Mouse (Mus musculus) erythroblast, embryonic 14.5 days (primary cell): ENCODE results near the gene Spns2. TPM values are rescaled to one million over a fixed set of nuclear protein-coding genes. Genes with fewer than 3 reads are reported as not detected.

Experiments
- H3K27me3 ChIP-seq: 2 replicates; pipeline ENCODE4 v1.6.1; 2012; ENCODE audit warnings: inconsistent platforms; ENCODE audit not compliant: control insufficient read depth
- H3K36me3 ChIP-seq: 2 replicates; pipeline ENCODE4 v1.6.1; 2012; ENCODE audit warnings: mild to moderate bottlenecking, inconsistent platforms; ENCODE audit not compliant: control insufficient read depth
- H3K4me1 ChIP-seq: 2 replicates; pipeline ENCODE4 v1.6.1; 2012; ENCODE audit warnings: inconsistent platforms; ENCODE audit not compliant: control insufficient read depth
- H3K4me3 ChIP-seq: replicated peaks from 2 replicates; pipeline ENCODE3; 2012; ENCODE audit warnings: moderate library complexity, mild to moderate bottlenecking, inconsistent platforms
- H3K9me3 ChIP-seq: 2 replicates; pipeline ENCODE4 v1.6.1; 2012; ENCODE audit warnings: low read length, inconsistent platforms, mixed read lengths; ENCODE audit not compliant: control insufficient read depth
- GATA1 ChIP-seq: IDR thresholded peaks from 2 replicates; pipeline ENCODE4 v1.6.1; 2012; ENCODE audit warnings: low read length, inconsistent platforms, mixed read lengths
- TAL1 ChIP-seq: IDR thresholded peaks from 3 replicates; pipeline ENCODE4 v1.6.1; 2012; ENCODE audit warnings: low read length, inconsistent platforms, mixed read lengths
- polyA plus RNA-seq: library from polyadenylated mRNA; stranded (reverse); fragments of >175 nt; gene quantifications from 2 replicates; pipeline ENCODE4 v1.2.3, GENCODE M21; 2012

Spns2 gene
- polyA plus RNA-seq, 1 experiment = 0.10 TPM

GRCm38 (mm10) chr11:72478228-72478627, 11.5 kb downstream of the Spns2 start:
- H3K36me3 ChIP-seq = no peaks in the 10 kb centered on the region
- TF ChIP-seq GATA1 = no peak
- TF ChIP-seq TAL1 = no peak
- no peak overlapping the region for H3K4me3 ChIP-seq
- peaks cover 63% of the 10 kb centered on the region for H3K4me1 ChIP-seq
- no peaks in the 10 kb centered on the region for H3K27me3 ChIP-seq
- no peaks in the 10 kb centered on the region for H3K9me3 ChIP-seq

- Histone ChIP-seq H3K4me1 (peaks cover 59% of the 10 kb centered on the region), H3K36me3 (no peaks in the 10 kb centered on the region)
Observed at GRCm38 (mm10) chr11:72477653-72478052, 12.1 kb downstream of the Spns2 start.

GRCm38 (mm10) chr11:72477182-72477581, 12.5 kb downstream of the Spns2 start:
- no peaks in the 10 kb centered on the region for H3K9me3 ChIP-seq
- H3K4me3 ChIP-seq = no peak overlapping the region
- H3K4me1 ChIP-seq = peaks cover 57% of the 10 kb centered on the region
- H3K36me3 ChIP-seq = no peaks in the 10 kb centered on the region
- TF ChIP-seq TAL1 (no peak), GATA1 (no peak)
- no peaks in the 10 kb centered on the region for H3K27me3 ChIP-seq

More at GRCm38 (mm10) chr11:72477653-72478052, 12.1 kb downstream of the Spns2 start:
- TF ChIP-seq GATA1 (no peak), TAL1 (no peak)
- Histone ChIP-seq H3K27me3 (no peaks in the 10 kb centered on the region), H3K4me3 (no peak overlapping the region), H3K9me3 (no peaks in the 10 kb centered on the region)

- no peaks in the 10 kb centered on the region for H3K36me3 ChIP-seq
- no peaks in the 10 kb centered on the region for H3K9me3 ChIP-seq
- H3K27me3 ChIP-seq = no peaks in the 10 kb centered on the region
- TF ChIP-seq TAL1 (no peak), GATA1 (no peak)
- peaks cover 47% of the 10 kb centered on the region for H3K4me1 ChIP-seq
- H3K4me3 ChIP-seq = no peak overlapping the region
Observed at GRCm38 (mm10) chr11:72476074-72476625, 13.6 kb downstream of the Spns2 start.

GRCm38 (mm10) chr11:72475408-72475807, 14.3 kb downstream of the Spns2 start:
- Histone ChIP-seq H3K9me3 (no peaks in the 10 kb centered on the region), H3K4me3 (no peak overlapping the region), H3K27me3 (no peaks in the 10 kb centered on the region), H3K4me1 (peaks cover 47% of the 10 kb centered on the region), H3K36me3 (no peaks in the 10 kb centered on the region)
- no peak for TF ChIP-seq GATA1
- no peak for TF ChIP-seq TAL1

- Histone ChIP-seq H3K9me3 (no peaks in the 10 kb centered on the region), H3K36me3 (no peaks in the 10 kb centered on the region), H3K4me1 (peaks cover 49% of the 10 kb centered on the region), H3K27me3 (no peaks in the 10 kb centered on the region), H3K4me3 (no peak overlapping the region)
- TF ChIP-seq GATA1 (no peak), TAL1 (no peak)
Observed at GRCm38 (mm10) chr11:72474926-72475325, 14.8 kb downstream of the Spns2 start.

- peaks cover 46% of the 10 kb centered on the region for H3K4me1 ChIP-seq
- no peak for TF ChIP-seq GATA1
- TF ChIP-seq TAL1 = no peak
- H3K4me3 ChIP-seq = no peak overlapping the region
- no peaks in the 10 kb centered on the region for H3K27me3 ChIP-seq
- no peaks in the 10 kb centered on the region for H3K36me3 ChIP-seq
- H3K9me3 ChIP-seq = no peaks in the 10 kb centered on the region
Observed at GRCm38 (mm10) chr11:72473540-72473939, 16.2 kb downstream of the Spns2 start.

GRCm38 (mm10) chr11:72471381-72471780, 18.3 kb downstream of the Spns2 start:
- no peaks in the 10 kb centered on the region for H3K36me3 ChIP-seq
- no peak overlapping the region for H3K4me3 ChIP-seq
- H3K9me3 ChIP-seq = no peaks in the 10 kb centered on the region
- no peaks in the 10 kb centered on the region for H3K27me3 ChIP-seq
- no peak for TF ChIP-seq GATA1
- no peak for TF ChIP-seq TAL1
- peaks cover 62% of the 10 kb centered on the region for H3K4me1 ChIP-seq

- no peak for TF ChIP-seq TAL1
- no peak for TF ChIP-seq GATA1
- H3K27me3 ChIP-seq = no peaks in the 10 kb centered on the region
- no peaks in the 10 kb centered on the region for H3K36me3 ChIP-seq
- H3K4me1 ChIP-seq = peaks cover 55% of the 10 kb centered on the region
- H3K4me3 ChIP-seq = no peak overlapping the region
- H3K9me3 ChIP-seq = no peaks in the 10 kb centered on the region
Observed at GRCm38 (mm10) chr11:72470004-72470403, 19.7 kb downstream of the Spns2 start.

GRCm38 (mm10) chr11:72469217-72469616, 20.5 kb downstream of the Spns2 start:
- TF ChIP-seq TAL1 = no peak
- no peak for TF ChIP-seq GATA1
- Histone ChIP-seq H3K4me3 (no peak overlapping the region), H3K4me1 (peaks cover 48% of the 10 kb centered on the region), H3K27me3 (no peaks in the 10 kb centered on the region), H3K36me3 (no peaks in the 10 kb centered on the region), H3K9me3 (no peaks in the 10 kb centered on the region)
